Mouse (Mus musculus) limb, embryonic 12.5 days (tissue): ENCODE measurements at regions not wholly inside any gene's neighbourhood (a gene's known extent, or its start where the extent isn't known, plus 50 kb on each side); places are given as distances from the start of the nearest gene placed in this dataset.
A peak's percentile ranks its signal among the peaks of the same experiment; 100 is the strongest.

Experiments used
- ATAC-seq: fragments of 200-750 bp; cut with Nextera tagmentation; 2 replicates; pipeline ENCODE4 v1.8.0; 2017; ENCODE audit warnings: low read depth, moderate TSS enrichment; ENCODE audit not compliant: insufficient number of reproducible peaks, insufficient read depth, low FRiP score, low TSS enrichment
- H3K27ac ChIP-seq: fragments of 300-500 bp; sonication (generic); 2 replicates; pipeline ENCODE4 v1.5.1; 2016; ENCODE audit warnings: mild to moderate bottlenecking, moderate library complexity
- H3K27me3 ChIP-seq: fragments of 300-500 bp; sonication (generic); 2 replicates; pipeline ENCODE4 v1.6.1; 2016; ENCODE audit warnings: mild to moderate bottlenecking, moderate library complexity
- H3K36me3 ChIP-seq: fragments of 300-500 bp; sonication (generic); 2 replicates; pipeline ENCODE4 v1.6.1; 2016; ENCODE audit warnings: mild to moderate bottlenecking, moderate library complexity
- H3K4me1 ChIP-seq: fragments of 300-500 bp; sonication (generic); replicated peaks from 2 replicates; pipeline ENCODE4 v1.6.1; 2016
- H3K4me2 ChIP-seq: fragments of 300-500 bp; sonication (generic); 2 replicates; pipeline ENCODE4 v1.6.1; 2016; ENCODE audit warnings: mild to moderate bottlenecking, moderate library complexity
- H3K4me3 ChIP-seq: fragments of 300-500 bp; sonication (generic); replicated peaks from 2 replicates; pipeline ENCODE4 v1.5.1; 2016; ENCODE audit warnings: mild to moderate bottlenecking
- H3K9ac ChIP-seq: fragments of 300-500 bp; sonication (generic); replicated peaks from 2 replicates; pipeline ENCODE4 v1.6.1; 2016; ENCODE audit warnings: mild to moderate bottlenecking, moderate library complexity
- H3K9me3 ChIP-seq: fragments of 300-500 bp; sonication (generic); 2 replicates; pipeline ENCODE4 v1.6.1; 2016; ENCODE audit warnings: mild to moderate bottlenecking, moderate library complexity
- WGBS: fragments of 180-500 bp; shearing (Covaris S2); methylation state at CpG from one replicate; pipeline ENCODE4 v1.1.7; 2016; 5-methylcytosine and 5-hydroxymethylcytosine counted together

DNA sequence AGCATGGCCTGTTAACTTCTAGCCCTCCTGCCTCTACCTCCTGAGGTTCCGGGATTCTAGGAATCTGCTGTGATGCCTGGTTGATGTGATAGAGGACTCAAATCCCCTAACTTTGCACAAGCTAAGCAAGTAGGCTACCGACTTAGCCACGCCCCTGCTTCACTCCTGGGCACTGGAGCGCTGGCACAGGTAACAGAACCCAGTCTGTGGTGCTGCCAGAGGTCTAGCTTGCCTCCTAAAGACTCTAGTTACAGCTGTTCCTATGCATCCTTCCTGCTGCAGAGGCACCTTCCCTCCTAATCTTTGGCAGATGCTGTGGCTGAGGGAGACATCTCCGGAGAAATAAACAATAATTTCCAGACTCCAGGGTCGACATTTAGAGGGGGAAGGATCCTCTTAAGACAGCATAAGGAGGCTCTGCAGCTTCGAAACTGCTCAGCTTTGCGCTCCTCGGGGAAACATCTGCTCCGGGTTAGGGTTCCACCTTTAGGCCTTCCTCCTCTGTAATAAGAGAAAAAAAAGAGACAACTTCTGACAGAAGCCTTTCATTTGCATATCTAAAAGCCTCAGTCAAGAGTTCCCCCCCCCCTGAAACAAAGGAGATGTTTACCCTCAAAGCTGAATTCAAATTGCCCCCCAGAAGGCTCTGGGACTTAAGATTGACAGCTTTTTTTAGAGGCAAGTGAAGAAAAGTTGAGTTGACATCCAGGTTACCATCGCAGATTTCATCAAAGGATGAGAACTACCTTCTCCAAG, 155.4 kb upstream of the Plekha5 start:
- 25% methylated on average over 11 of the region's 11 CpGs for WGBS
- peak; percentile 54; the same call in 1 of the 2 replicates for ATAC-seq
- H3K4me2 ChIP-seq, result no peak overlapping the region
- no peaks in the 10 kb centered on the region for H3K36me3 ChIP-seq
- H3K9ac ChIP-seq, result no peak overlapping the region
- H3K4me3 ChIP-seq, result no peak overlapping the region
- no peaks in the 10 kb centered on the region for H3K9me3 ChIP-seq
- H3K27me3 ChIP-seq, result no peaks in the 10 kb centered on the region
- H3K4me1 ChIP-seq, result 0 out of 2 replicates have a peak, but pooled peaks cover 4% of the 10 kb centered on the region
- H3K27ac ChIP-seq, result no peak overlapping the region

DNA sequence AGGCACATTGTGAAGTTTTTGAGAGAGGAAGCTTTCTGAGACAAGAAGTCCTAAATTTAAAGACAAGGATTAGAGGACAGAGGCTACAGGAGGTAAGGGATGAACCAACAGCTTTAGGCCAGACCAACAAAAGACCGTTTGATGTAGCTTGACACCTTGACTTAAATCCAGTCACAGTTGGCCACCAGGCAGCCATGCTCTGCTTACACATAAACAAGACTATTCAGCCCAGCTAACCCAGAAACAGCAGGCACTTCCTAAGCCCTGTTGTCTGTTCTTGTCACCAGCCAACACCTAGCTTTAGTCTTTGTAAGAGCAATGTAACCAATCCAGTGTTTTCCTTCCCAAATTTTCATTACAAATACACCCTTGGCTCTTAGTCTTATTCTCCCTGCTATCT, 159.9 kb upstream of the Plekha5 start:
- no peak overlapping the region for H3K4me3 ChIP-seq
- H3K27me3 ChIP-seq, result no peaks in the 10 kb centered on the region
- H3K27ac ChIP-seq, result no peak overlapping the region
- H3K4me2 ChIP-seq, result no peak overlapping the region
- WGBS, result 28% methylated on average over 1 of the region's 1 CpGs
- no peak for ATAC-seq
- H3K9ac ChIP-seq, result no peak overlapping the region
- no peaks in the 10 kb centered on the region for H3K36me3 ChIP-seq
- no peaks in the 10 kb centered on the region for H3K9me3 ChIP-seq
- H3K4me1 ChIP-seq, result no peaks in the 10 kb centered on the region

DNA sequence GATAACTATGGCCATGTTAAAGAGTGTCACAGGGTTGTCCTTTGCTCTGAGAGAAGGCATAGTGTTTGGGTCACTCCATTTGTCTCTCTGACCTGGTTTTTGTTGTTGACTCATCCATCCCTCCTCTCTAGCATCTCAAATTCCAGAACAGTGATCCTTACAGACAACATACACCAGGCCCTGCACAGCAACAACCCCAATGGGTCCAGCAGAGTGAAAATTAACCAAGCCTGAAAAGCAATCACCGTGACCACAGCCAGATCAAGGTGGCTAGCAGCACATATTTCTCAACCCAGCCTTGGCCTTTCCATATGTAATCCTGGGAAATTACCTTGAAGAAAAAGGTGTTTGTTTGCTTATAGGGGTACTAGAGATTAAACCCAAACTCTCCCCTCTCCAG, 162.0 kb upstream of the Plekha5 start:
- Histone ChIP-seq H3K4me2 (no peak overlapping the region), H3K27ac (no peak overlapping the region), H3K9me3 (no peaks in the 10 kb centered on the region), H3K4me3 (no peak overlapping the region), H3K36me3 (no peaks in the 10 kb centered on the region), H3K9ac (no peak overlapping the region), H3K27me3 (no peaks in the 10 kb centered on the region), H3K4me1 (no peaks in the 10 kb centered on the region)
- ATAC-seq, result no peak
- 100% methylated on average over 1 of the region's 1 CpGs for WGBS

DNA sequence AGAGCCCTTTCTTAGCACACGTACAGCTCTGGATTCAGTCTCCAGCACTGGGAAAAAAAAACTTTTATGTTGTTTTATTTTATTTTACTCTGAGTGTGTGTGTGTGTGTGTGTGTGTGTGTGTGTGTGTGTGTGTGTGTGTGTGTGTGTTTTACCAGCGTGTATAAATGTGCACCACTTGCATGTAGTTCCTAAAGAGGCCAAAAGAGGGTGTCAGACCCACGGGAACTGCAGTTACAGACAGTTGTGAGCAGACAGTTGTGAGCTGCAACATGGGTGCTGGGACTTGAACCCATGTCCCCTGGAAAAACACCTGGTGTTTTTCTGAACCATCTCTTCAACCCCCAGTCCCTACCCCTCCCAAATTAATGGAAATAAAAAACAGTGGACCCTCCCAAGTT, 165.1 kb upstream of the Plekha5 start:
- no peak overlapping the region for H3K9ac ChIP-seq
- no peak overlapping the region for H3K4me2 ChIP-seq
- no peak overlapping the region for H3K4me3 ChIP-seq
- ATAC-seq, result no peak
- H3K27ac ChIP-seq, result no peak overlapping the region
- no peaks in the 10 kb centered on the region for H3K36me3 ChIP-seq
- H3K4me1 ChIP-seq, result no peaks in the 10 kb centered on the region
- H3K9me3 ChIP-seq, result no peaks in the 10 kb centered on the region
- 95% methylated on average over 3 of the region's 3 CpGs for WGBS
- H3K27me3 ChIP-seq, result no peaks in the 10 kb centered on the region

DNA sequence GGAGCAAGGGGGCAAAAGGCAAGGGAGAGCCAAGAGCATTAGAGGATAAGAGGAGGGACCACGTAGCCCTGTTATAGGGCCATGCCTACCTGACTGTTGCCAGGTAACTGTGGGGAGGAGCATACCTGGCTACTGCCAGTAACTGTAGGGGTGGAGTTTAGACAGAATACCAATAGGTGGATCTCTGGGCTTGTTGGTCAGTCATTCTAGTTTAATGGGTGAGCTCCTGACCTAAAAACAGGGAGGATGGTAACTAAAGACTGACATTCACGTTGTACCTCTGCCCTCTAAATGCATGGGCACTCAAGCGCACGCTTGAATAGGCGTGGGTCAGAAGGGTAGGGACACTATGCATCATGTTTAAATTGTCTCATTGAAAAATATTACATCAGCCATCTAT, 165.8 kb upstream of the Plekha5 start:
- no peak overlapping the region for H3K9ac ChIP-seq
- no peak for ATAC-seq
- no peak overlapping the region for H3K27ac ChIP-seq
- no peaks in the 10 kb centered on the region for H3K36me3 ChIP-seq
- H3K9me3 ChIP-seq, result no peaks in the 10 kb centered on the region
- H3K4me1 ChIP-seq, result no peaks in the 10 kb centered on the region
- no peak overlapping the region for H3K4me3 ChIP-seq
- H3K4me2 ChIP-seq, result no peak overlapping the region
- H3K27me3 ChIP-seq, result no peaks in the 10 kb centered on the region
- 93% methylated on average over 5 of the region's 5 CpGs for WGBS

DNA sequence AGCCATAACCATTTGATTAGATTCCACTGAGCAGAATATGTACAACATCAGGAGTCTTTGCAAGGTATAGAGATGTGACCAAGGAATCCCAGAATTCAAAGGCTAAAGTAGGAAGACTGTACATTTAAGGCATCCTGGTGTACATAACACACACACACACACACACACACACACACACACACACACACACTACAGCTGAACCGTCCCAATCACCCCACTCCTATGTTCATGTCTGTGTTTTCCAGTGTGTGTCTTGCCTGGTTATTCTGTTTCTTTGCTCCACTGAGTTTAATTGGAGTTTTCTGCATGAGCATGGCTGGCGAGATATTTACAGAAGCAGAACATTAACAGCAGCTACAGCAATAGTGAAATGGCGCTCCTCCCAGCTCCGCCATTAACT, 172.3 kb upstream of the Plekha5 start:
- Histone ChIP-seq H3K9ac (no peak overlapping the region), H3K9me3 (no peaks in the 10 kb centered on the region), H3K36me3 (no peaks in the 10 kb centered on the region), H3K4me2 (no peak overlapping the region), H3K4me1 (no peaks in the 10 kb centered on the region), H3K27ac (no peak overlapping the region), H3K27me3 (no peaks in the 10 kb centered on the region), H3K4me3 (no peak overlapping the region)
- WGBS, result 80% methylated on average over 4 of the region's 4 CpGs
- ATAC-seq, result no peak

DNA sequence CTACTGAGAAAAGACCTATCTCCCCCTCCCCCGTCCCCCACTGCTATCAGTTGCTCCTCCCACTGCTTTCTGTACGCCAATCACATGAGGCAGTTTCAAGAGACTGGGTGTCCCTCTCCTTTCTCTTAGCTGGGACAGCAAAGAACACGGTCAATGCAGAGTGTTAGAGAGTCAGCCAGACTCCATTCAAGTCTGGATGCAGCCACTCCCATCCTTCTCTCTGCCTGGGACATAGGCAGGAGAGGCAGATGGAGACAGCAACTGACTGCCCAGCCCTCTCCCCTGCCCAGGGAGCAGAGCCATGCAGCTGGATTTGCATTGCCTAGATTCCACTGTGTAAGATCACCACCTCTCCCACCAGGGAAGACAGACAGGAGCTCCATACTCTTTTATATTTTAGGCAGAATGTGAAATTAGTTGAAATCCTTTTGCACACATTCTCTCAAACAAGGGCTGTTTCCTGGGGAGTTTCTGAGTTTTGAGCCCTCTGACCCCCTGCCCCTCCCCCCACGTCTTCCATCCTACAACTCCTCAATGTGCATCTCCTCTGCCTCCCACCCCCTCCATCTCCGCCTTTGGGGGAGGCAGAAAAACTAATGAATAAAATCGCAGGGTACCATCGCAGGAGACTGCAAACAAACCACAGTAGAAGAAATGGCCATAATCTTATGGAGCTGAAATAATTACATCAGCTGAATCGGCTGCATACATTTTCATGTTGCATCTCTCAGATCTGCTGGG, 180.3 kb upstream of the Plekha5 start:
- Histone ChIP-seq H3K27ac (no peak overlapping the region), H3K4me2 (no peak overlapping the region), H3K9me3 (no peaks in the 10 kb centered on the region), H3K4me3 (no peak overlapping the region), H3K36me3 (no peaks in the 10 kb centered on the region), H3K9ac (no peak overlapping the region), H3K27me3 (no peaks in the 10 kb centered on the region), H3K4me1 (0 out of 2 replicates have a peak, but pooled peaks cover 5% of the 10 kb centered on the region)
- 57% methylated on average over 8 of the region's 8 CpGs for WGBS
- no peak; the same call in 1 of the 2 replicates for ATAC-seq

DNA sequence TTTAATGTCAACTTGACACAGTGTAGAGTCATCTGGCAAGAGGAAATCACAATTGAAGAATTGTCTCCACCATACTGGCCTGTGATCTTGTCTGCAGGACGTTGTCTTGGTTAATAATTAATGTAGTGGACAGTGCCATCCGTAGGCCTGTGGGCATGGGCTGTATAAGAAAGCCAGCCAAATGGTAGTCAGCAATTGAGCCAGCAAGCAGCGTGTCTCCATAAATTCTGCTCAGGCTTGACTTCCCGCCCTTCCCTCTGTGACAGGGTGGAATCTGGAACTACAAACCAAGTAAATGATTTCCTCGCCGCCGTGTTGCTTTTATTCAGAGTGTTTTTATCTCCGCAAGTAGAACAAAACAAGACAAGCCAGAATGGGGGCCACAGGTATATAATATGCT, 184.5 kb upstream of the Plekha5 start:
- Histone ChIP-seq H3K4me1 (0 out of 2 replicates have a peak, but pooled peaks cover 5% of the 10 kb centered on the region), H3K27me3 (no peaks in the 10 kb centered on the region), H3K27ac (no peak overlapping the region), H3K4me3 (no peak overlapping the region), H3K36me3 (no peaks in the 10 kb centered on the region), H3K9me3 (no peaks in the 10 kb centered on the region), H3K4me2 (no peak overlapping the region), H3K9ac (no peak overlapping the region)
- no peak for ATAC-seq
- 83% methylated on average over 8 of the region's 8 CpGs for WGBS

DNA sequence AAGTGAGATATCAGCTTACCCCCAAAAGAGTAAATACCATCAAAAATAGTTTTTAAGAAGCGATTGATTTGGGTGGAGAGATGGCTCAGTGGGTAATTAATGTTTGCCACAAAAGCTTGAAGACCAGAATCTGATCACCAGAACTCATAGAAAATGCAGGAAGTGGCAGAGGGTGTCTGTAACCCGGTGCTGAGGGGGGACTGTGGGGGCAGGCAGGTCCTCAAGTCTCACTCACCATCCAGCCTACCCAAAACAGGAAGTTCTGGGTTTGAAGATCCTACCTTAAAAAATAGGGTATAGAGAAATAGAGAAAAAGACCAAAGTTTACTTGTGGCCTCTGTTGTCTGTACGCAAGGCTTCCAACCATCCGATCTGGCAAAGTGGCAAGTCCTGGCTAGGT, 190.3 kb upstream of the Plcz1 start:
- H3K27me3 ChIP-seq, result no peaks in the 10 kb centered on the region

DNA sequence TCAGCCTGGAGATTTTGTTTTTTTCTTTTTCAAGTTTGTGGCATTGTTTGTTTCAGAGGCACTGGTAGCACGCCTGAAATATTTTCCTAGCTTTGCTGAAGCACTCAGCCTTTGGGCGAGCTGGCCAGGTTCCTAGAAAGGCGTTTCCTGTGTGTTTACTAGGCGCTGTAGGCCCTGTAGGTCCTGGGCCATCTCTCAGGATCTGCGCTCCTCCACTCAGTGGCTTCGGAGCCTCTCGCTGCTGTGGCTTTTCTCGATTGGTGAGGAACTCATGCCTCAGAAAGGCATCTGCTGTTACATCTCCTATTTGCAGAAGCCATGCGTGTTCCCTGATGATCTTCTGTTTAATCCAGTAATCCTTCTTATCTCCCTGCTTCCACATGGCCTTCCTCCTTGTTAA, 188.0 kb upstream of the Plcz1 start:
- WGBS, result 73% methylated on average over 9 of the region's 9 CpGs
- H3K4me1 ChIP-seq, result no peaks in the 10 kb centered on the region
- H3K27ac ChIP-seq, result no peak overlapping the region
- H3K9me3 ChIP-seq, result no peaks in the 10 kb centered on the region; the same call in 1 of the 2 replicates
- H3K4me3 ChIP-seq, result no peak overlapping the region
- H3K4me2 ChIP-seq, result no peak overlapping the region
- H3K27me3 ChIP-seq, result no peaks in the 10 kb centered on the region
- no peak for ATAC-seq
- no peaks in the 10 kb centered on the region for H3K36me3 ChIP-seq
- no peak overlapping the region for H3K9ac ChIP-seq

More for the DNA sequence above, 190.3 kb upstream of the Plcz1 start:
- Histone ChIP-seq H3K36me3 (no peaks in the 10 kb centered on the region), H3K4me3 (no peak overlapping the region), H3K9me3 (no peaks in the 10 kb centered on the region; the same call in 1 of the 2 replicates), H3K27ac (no peak overlapping the region), H3K4me2 (no peak overlapping the region), H3K9ac (no peak overlapping the region), H3K4me1 (no peaks in the 10 kb centered on the region)
- ATAC-seq, result no peak
- 88% methylated on average over 4 of the region's 4 CpGs for WGBS

DNA sequence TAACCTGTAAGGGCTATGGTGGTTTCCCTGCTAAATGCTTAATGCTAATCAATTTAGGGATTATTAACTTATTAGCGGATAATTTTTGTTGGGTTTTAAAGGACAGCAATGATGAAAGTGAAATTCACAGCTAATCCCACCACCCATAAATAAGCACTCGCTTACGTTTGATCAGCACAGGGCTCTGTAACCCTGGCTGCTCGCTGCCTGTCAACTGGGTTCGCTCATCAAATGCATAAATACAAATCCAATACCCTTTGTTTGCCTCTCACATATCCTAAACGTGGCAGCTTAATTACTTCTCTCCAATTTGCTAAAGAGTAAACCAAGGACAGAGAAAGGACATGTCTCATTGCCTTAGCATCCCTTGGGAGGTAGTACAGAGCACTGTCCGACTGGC, 187.5 kb upstream of the Plcz1 start:
- 61% methylated on average over 7 of the region's 7 CpGs for WGBS
- no peak overlapping the region for H3K4me3 ChIP-seq
- no peaks in the 10 kb centered on the region for H3K36me3 ChIP-seq
- no peak overlapping the region for H3K4me2 ChIP-seq
- no peaks in the 10 kb centered on the region for H3K4me1 ChIP-seq
- no peak for ATAC-seq
- no peak overlapping the region for H3K9ac ChIP-seq
- H3K27ac ChIP-seq, result no peak overlapping the region
- H3K27me3 ChIP-seq, result no peaks in the 10 kb centered on the region
- no peaks in the 10 kb centered on the region; the same call in 1 of the 2 replicates for H3K9me3 ChIP-seq
